Mouse (Mus musculus) left cerebral cortex, adult 2 months (tissue): Measurements from ENCODE around the gene CK137956. TPM values are rescaled to one million over a fixed set of nuclear protein-coding genes. Genes with fewer than 3 reads are reported as not detected.
A peak's percentile ranks its signal among the peaks of the same experiment; 100 is the strongest.

Source experiments
- DNase-seq, 2 experiments: peaks; one replicate each; pipeline ENCODE4 v3.0.0; 2021 to 2022; ENCODE audit warnings: low spot score in 2 of 2, mixed read lengths in 1 of 2; ENCODE audit errors: extremely low spot score in 1 of 2
- H3K27ac ChIP-seq: fragments of 200-600 bp; 2 replicates; pipeline ENCODE4 v1.8.1; 2022
- H3K4me3 ChIP-seq: fragments of 200-600 bp; 2 replicates; pipeline ENCODE4 v1.8.1; 2022
- CTCF ChIP-seq: fragments of 200-600 bp; IDR thresholded peaks from 2 replicates; pipeline ENCODE4 v1.8.1; 2022; ENCODE audit warnings: antibody characterized with exemption, mild to moderate bottlenecking, moderate library complexity
- intact Hi-C: fragments of 180-260 bp; cut with DNase I; formaldehyde crosslinking; loops from one replicate; pipeline ENCODE4 v1.15.1; 2025
- long read RNA-seq, 2 experiments: library from polyadenylated mRNA; stranded (forward); transcript quantifications; one replicate each; pipeline ENCODE4 v2.0.0; 2021; ENCODE audit warnings: borderline mapping rate in 2 of 2
- total RNA-seq, 2 experiments: library from RNA; stranded (reverse); gene quantifications; 2 replicates each; pipeline ENCODE4 v1.2.3; 2021

The CK137956 gene
- total RNA-seq, result 1 to 10 TPM; 1.1 to 1.6 TPM
- long read RNA-seq, experiment 1, partial matches to known transcripts, result 1 of 4 reads
- long read RNA-seq, experiment 1, other reads (novel, unspliced or antisense), result 3 of 4 reads
- long read RNA-seq, experiment 2, partial matches to known transcripts, result 0 of 1 reads
- long read RNA-seq, experiment 2, other reads (novel, unspliced or antisense), result 1 of 1 reads

- no peak for DNase-seq
- Histone ChIP-seq H3K4me3 (no peak within 1 kb of the TSS), H3K27ac (no peak within 1 kb of the TSS)
- intact Hi-C loops, result no loop called here
- TF ChIP-seq CTCF, result peak; percentile 18
These were observed at the start of gene CK137956 for GRCm38 (mm10) chr4:127970901-127971868. Gene CK137956 (minus strand): TSS chr4:127970951.

- no peak overlapping the region for H3K4me3 ChIP-seq
- TF ChIP-seq CTCF, result no peak
- H3K27ac ChIP-seq, result no peak overlapping the region
- DNase-seq, result no peak
- intact Hi-C loops, result no loop called here
These were observed 48.7 kb upstream of the CK137956 start for GRCm38 (mm10) chr4:128019465-128019864.

DNA sequence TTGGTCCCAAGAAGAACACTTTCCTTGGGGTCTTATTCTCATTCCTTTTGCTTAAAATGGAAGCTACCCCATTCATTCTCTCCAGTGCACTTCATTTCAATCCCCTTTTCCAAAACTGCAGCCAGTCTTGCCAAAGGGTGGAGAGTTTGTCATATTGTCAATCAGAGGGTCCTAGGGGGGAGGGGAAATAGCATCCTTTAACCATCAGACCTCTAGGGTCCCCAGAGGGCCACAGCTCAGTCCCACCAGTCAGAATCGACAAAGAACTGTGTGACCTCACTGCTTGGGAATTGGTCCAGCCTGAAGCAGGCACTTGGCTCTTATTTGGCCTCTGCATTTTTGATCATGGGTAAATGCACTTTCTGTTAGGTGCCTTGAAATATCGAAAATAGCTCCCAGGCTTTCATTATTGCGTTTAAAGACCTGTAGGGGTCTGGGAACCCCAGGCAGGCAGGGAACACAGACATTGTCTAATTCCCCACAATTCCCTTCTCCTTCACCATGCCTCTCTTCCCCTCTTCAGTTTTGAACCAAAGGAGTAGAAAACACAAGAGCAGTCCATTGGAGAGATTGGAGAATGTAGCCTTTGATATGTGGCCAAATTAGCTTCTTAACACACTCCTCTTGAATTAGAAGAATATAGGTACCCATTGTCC is 34.2 kb upstream of the CK137956 start:
- TF ChIP-seq CTCF, result no peak
- Histone ChIP-seq H3K27ac (no peak overlapping the region), H3K4me3 (no peak overlapping the region)
- no peak for DNase-seq
- intact Hi-C loops, result loop anchor here (5.0 kb wide), 1 partner anchor 82 kb away; no protein-coding TSS in a partner anchor

- DNase-seq, result no peak
- intact Hi-C loops, result loop anchor here (5.0 kb wide), 1 partner anchor 85 kb away; no protein-coding TSS in a partner anchor
- no peak overlapping the region for H3K4me3 ChIP-seq
- TF ChIP-seq CTCF, result no peak
- H3K27ac ChIP-seq, result 0 out of 2 replicates have a peak overlapping the region, but pooled peaks have one; percentile 11
These were observed 31.9 kb upstream of the CK137956 start for GRCm38 (mm10) chr4:128002638-128003101.

DNA sequence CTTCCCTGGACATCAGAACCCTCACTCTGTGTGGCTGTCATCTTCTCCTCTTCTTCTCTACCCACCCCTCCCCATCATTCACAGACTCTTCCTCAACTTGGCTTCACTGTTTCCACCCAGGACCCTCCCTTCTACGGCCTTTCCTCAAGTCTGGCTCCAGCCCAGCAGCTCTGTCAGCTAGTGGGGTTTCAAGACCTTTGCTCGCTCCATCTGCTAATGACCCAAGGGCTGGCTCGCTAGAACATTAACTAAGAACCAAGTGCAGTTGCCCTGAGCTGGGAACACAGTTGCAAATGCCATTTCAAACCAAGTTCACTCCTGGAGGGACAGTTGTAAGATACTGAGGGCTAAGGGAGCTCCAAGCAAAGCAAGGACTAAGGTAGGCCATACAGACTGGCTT is 28.5 kb upstream of the CK137956 start:
- intact Hi-C loops, result no loop called here
- no peak for DNase-seq
- no peak for TF ChIP-seq CTCF
- Histone ChIP-seq H3K4me3 (no peak overlapping the region), H3K27ac (no peak overlapping the region)

DNA sequence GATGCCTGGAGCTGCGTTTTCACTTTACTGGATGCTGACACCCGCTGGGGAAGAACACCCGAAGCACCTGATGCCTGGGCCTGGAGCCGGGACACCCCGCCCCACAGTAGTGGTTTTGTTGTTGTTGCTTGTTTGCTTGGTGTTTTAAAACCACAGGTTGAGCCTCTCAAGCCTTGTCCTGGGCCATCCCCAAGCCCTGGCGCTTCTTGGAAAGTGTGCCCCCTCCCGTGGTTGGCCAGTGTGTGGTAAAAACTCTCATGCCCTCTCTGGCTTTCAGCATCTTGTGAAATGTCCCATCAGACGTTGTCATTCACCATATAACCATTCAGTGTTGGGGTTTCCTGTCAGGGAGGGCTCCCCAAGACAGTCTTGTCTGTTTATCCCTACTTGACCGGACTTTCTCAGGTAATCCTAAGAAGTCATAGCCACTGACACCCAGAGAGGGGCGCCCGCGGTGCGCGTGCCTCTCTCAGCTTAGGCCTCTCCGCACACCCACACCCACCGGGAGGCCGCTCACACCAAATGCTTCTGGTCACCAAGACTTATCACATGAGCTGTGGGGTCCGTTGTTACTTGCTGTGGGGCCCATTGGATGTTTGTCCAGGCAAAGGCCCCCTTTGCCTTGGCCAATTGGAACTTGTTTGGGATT is 18.7 kb upstream of the CK137956 start:
- peak; percentile 71 for TF ChIP-seq CTCF
- intact Hi-C loops, result loop anchor here (5.0 kb wide), 4 partner anchors 127 to 447 kb away; no protein-coding TSS in a partner anchor
- peak; percentile 64 to 66 for DNase-seq
- Histone ChIP-seq H3K4me3 (peak overlapping the region; percentile 77), H3K27ac (peak overlapping the region; percentile 92; the same call in 1 of the 2 replicates)

DNA sequence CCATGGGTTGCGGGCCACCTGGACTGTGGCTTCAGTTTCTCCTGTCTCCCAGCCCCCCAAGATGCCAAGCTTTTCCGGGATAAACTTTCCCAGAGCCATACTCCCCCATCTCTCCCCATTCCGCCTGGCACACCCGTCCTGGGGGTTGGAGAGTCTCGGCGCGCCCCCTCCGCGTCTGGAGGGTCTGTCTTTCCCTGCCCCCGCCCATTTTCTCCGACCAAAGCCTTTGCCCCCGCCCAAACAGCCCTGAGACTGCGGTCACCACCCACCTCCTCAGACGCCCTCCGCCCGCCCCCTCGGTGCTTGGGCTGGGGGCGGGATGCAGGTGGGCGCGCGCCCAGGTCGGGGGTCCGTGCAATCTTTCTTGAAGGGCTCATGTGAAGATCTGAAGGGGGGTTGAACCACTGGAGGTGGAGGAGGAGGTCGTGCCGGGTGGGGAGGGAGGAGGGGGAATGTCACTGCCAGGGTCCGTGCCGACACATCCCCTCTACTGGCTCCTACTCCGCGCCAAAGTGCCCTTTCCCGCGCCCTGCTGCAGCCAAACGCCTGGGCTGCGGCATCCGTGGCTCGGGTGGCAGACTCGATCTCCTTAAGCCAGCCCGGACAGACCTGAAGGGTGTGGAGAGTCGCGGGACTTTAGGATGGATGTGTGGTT is 17.9 kb upstream of the CK137956 start:
- DNase-seq, result peak in 1 of 2 experiments; percentile 30
- intact Hi-C loops, result loop anchor here (1.0 to 5.0 kb wide), 5 partner anchors 126 to 446 kb away; no protein-coding TSS in a partner anchor
- no peak for TF ChIP-seq CTCF
- peak overlapping the region; percentile 77 for H3K4me3 ChIP-seq
- peak overlapping the region; percentile 92 for H3K27ac ChIP-seq

- H3K4me3 ChIP-seq, result peak within 1 kb of the TSS; percentile 77
- no peak for TF ChIP-seq CTCF
- H3K27ac ChIP-seq, result peak within 1 kb of the TSS; percentile 92
- intact Hi-C loops, result loop anchor here (1.0 to 5.0 kb wide), 5 partner anchors 126 to 446 kb away; no protein-coding TSS in a partner anchor
- peak; percentile 77 to 80 for DNase-seq
These were observed 17.2 kb upstream of the CK137956 start, which contains the start of gene Csmd2 for GRCm38 (mm10) chr4:127987784-127988455. Gene Csmd2 (plus strand): TSS chr4:127987857.

- H3K27ac ChIP-seq, result peak overlapping the region; percentile 92
- peak overlapping the region; percentile 77 for H3K4me3 ChIP-seq
- no peak for TF ChIP-seq CTCF
- DNase-seq, result peak in 1 of 2 experiments; percentile 31
- intact Hi-C loops, result loop anchor here (5.0 kb wide), 4 partner anchors 125 to 445 kb away; no protein-coding TSS in a partner anchor
These were observed 16.5 kb upstream of the CK137956 start for GRCm38 (mm10) chr4:127987270-127987669.

DNA sequence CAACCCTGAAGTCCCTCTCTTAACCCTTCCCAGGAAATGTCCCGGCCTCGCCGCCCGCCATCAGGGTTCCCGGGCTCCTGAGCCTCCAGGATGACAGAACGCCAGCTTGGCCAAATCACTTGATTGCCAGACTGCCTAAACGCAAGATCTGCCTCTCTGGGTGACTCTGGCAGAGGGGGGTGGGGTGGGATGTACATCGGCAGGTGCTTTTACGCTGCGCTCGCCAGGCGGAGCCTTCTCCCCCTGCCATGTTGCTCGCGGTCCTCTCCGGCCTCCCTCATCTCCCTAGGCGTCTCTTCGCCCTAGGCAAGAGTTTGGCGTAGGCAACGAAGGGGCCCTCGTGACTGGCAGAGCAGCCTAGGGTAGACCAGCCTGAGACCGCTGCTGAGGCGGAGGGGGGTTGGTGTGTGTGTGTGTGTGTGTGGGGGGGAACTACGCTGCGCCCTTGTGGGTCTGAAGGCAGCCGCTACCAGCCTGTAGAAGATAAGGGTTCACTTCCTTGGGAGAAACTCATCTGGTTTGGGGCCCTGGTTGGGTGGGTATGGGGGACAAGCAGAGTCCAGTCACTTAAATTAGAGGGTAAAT is 15.8 kb upstream of the CK137956 start:
- Histone ChIP-seq H3K27ac (peak overlapping the region; percentile 68), H3K4me3 (peak overlapping the region; percentile 77)
- intact Hi-C loops, result loop anchor here (5.0 kb wide), 4 partner anchors 124 to 444 kb away; no protein-coding TSS in a partner anchor
- DNase-seq, result peak in 1 of 2 experiments; percentile 31
- TF ChIP-seq CTCF, result no peak; the same call in 1 of the 2 replicates
